Mouse (Mus musculus) MEL (cell line): ENCODE measurements around the gene Meaf6. TPM values are rescaled to one million over a fixed set of nuclear protein-coding genes. Genes with fewer than 3 reads are reported as not detected.

Experiments
- DNase-seq: peaks from one replicate; pipeline ENCODE4 v3.0.0; 2011; ENCODE audit warnings: low read depth, low spot score
- H3K27ac ChIP-seq: 2 replicates; pipeline ENCODE4 v1.5.1; 2012; ENCODE audit warnings: low read depth, mild to moderate bottlenecking, control low read depth, low read length, moderate library complexity; ENCODE audit not compliant: control insufficient read depth
- H3K27me3 ChIP-seq, 2 experiments: fragments of 150-350 bp in 1 of 2; sonication (generic) in 1 of 2; 2 replicates each; pipeline ENCODE4 v1.6.1; 2012; ENCODE audit warnings: low read length in 2 of 2, mild to moderate bottlenecking in 2 of 2, improper control_type of control experiment in 1 of 2, moderate library complexity in 1 of 2; ENCODE audit not compliant: insufficient read depth in 2 of 2, control insufficient read depth in 1 of 2
- H3K36me3 ChIP-seq, 2 experiments: 2 replicates each; pipeline ENCODE4 v1.6.1; 2012 to 2014; ENCODE audit warnings: low read length in 2 of 2, improper control_type of control experiment in 1 of 2, inconsistent platforms in 1 of 2, mild to moderate bottlenecking in 1 of 2; ENCODE audit not compliant: insufficient read depth in 2 of 2, control insufficient read depth in 1 of 2
- H3K4me1 ChIP-seq, 2 experiments: fragments of 150-350 bp in 1 of 2; sonication (generic) in 1 of 2; 2 replicates each; pipeline ENCODE4 v1.6.1; 2012; ENCODE audit warnings: low read length in 2 of 2, improper control_type of control experiment in 1 of 2, mild to moderate bottlenecking in 1 of 2; ENCODE audit not compliant: insufficient read depth in 2 of 2, control insufficient read depth in 1 of 2
- H3K4me3 ChIP-seq, 2 experiments: fragments of 150-350 bp in 1 of 2; sonication (generic) in 1 of 2; 2 replicates each; pipeline ENCODE4 v1.5.1; 2012; ENCODE audit warnings: low read depth in 2 of 2, low read length in 2 of 2, mild to moderate bottlenecking in 2 of 2, moderate library complexity in 2 of 2, control low read depth in 1 of 2, improper control_type of control experiment in 1 of 2; ENCODE audit not compliant: control insufficient read depth in 1 of 2, insufficient read depth in 1 of 2
- H3K79me2 ChIP-seq: 2 replicates; pipeline ENCODE4 v1.6.1; 2012; ENCODE audit warnings: mild to moderate bottlenecking, low read length, moderate library complexity; ENCODE audit not compliant: control insufficient read depth, poor library complexity, insufficient read depth
- H3K9ac ChIP-seq: 2 replicates; pipeline ENCODE4 v1.6.1; 2012; ENCODE audit warnings: low read depth, mild to moderate bottlenecking, control low read depth, low read length, moderate library complexity; ENCODE audit not compliant: control insufficient read depth, poor library complexity, severe bottlenecking
- H3K9me3 ChIP-seq: fragments of 150-350 bp; sonication (generic); replicated peaks from 2 replicates; pipeline ENCODE4 v1.6.1; 2012; ENCODE audit warnings: mild to moderate bottlenecking, low read length, improper control_type of control experiment, moderate library complexity; ENCODE audit not compliant: insufficient read depth
- CTCF ChIP-seq, 3 experiments: IDR thresholded peaks in 2 of 3; conservative IDR thresholded peaks in 1 of 3; 2 replicates each; pipeline ENCODE4 v1.5.1; 2011 to 2012; ENCODE audit warnings: low read length in 3 of 3, low read depth in 2 of 3, mild to moderate bottlenecking in 2 of 3, improper control_type of control experiment in 1 of 3, inconsistent platforms in 1 of 3, mixed read lengths in 1 of 3, moderate library complexity in 1 of 3; ENCODE audit not compliant: control insufficient read depth in 1 of 3, insufficient read depth in 1 of 3, poor library complexity in 1 of 3, severe bottlenecking in 1 of 3
- E2F4 ChIP-seq: IDR thresholded peaks from 2 replicates; pipeline ENCODE4 v1.6.1; 2011; ENCODE audit warnings: low read depth, low read length, improper control_type of control experiment, borderline replicate concordance
- ELF1 ChIP-seq: IDR thresholded peaks from 2 replicates; pipeline ENCODE4 v1.6.1; 2014; ENCODE audit warnings: low read depth, mild to moderate bottlenecking, inconsistent platforms, low read length, improper control_type of control experiment, moderate library complexity
- ETS1 ChIP-seq: IDR thresholded peaks from 2 replicates; pipeline ENCODE4 v1.6.1; 2012; ENCODE audit warnings: low read depth, mild to moderate bottlenecking, inconsistent platforms, low read length, improper control_type of control experiment, moderate library complexity
- HCFC1 ChIP-seq: IDR thresholded peaks from 2 replicates; pipeline ENCODE4 v1.6.1; 2012; ENCODE audit warnings: low read depth, mild to moderate bottlenecking, inconsistent platforms, low read length, improper control_type of control experiment, moderate library complexity
- KAT2A ChIP-seq: conservative IDR thresholded peaks from 2 replicates; pipeline ENCODE4 v1.6.1; 2012; ENCODE audit warnings: low read depth, low read length, improper control_type of control experiment, inconsistent platforms
- MAX ChIP-seq: IDR thresholded peaks from 2 replicates; pipeline ENCODE4 v1.6.1; 2011; ENCODE audit warnings: low read length, improper control_type of control experiment
- MEF2A ChIP-seq: IDR thresholded peaks from 2 replicates; pipeline ENCODE4 v1.6.1; 2014; ENCODE audit warnings: low read depth, mild to moderate bottlenecking, inconsistent platforms, low read length, improper control_type of control experiment; ENCODE audit not compliant: poor library complexity, insufficient replicate concordance, severe bottlenecking; ENCODE audit errors: extremely low read depth
- MYB ChIP-seq: IDR thresholded peaks from 2 replicates; pipeline ENCODE4 v1.6.1; 2011; ENCODE audit warnings: mild to moderate bottlenecking, low read depth, low read length, improper control_type of control experiment
- NELFE ChIP-seq: IDR thresholded peaks from 2 replicates; pipeline ENCODE4 v1.6.1; 2011; ENCODE audit warnings: low read depth, low read length, improper control_type of control experiment
- POLR2AphosphoS5 ChIP-seq: IDR thresholded peaks from 2 replicates; pipeline ENCODE4 v1.6.1; 2012; ENCODE audit warnings: low read depth, borderline replicate concordance, mild to moderate bottlenecking, inconsistent platforms, low read length, moderate library complexity, mixed read lengths
- RAD21 ChIP-seq: IDR thresholded peaks from 2 replicates; pipeline ENCODE4 v1.6.1; 2011; ENCODE audit warnings: mild to moderate bottlenecking, low read depth, low read length, improper control_type of control experiment
- RCOR1 ChIP-seq: IDR thresholded peaks from 2 replicates; pipeline ENCODE4 v1.6.1; 2012; ENCODE audit warnings: low read depth, mild to moderate bottlenecking, inconsistent platforms, low read length, improper control_type of control experiment
- SIN3A ChIP-seq: IDR thresholded peaks from 2 replicates; pipeline ENCODE4 v1.6.1; 2012; ENCODE audit warnings: low read length, improper control_type of control experiment, inconsistent platforms
- SMC3 ChIP-seq: IDR thresholded peaks from 2 replicates; pipeline ENCODE4 v1.6.1; 2011; ENCODE audit warnings: low read depth, low read length, improper control_type of control experiment
- TAL1 ChIP-seq: IDR thresholded peaks from 2 replicates; pipeline ENCODE4 v1.6.1; 2012; ENCODE audit warnings: mild to moderate bottlenecking, inconsistent platforms, low read length, moderate library complexity, mixed read lengths
- TBP ChIP-seq: IDR thresholded peaks from 2 replicates; pipeline ENCODE4 v1.8.0; 2011; ENCODE audit warnings: low read depth, low read length, improper control_type of control experiment
- USF1 ChIP-seq: IDR thresholded peaks from 2 replicates; pipeline ENCODE4 v1.6.1; 2014; ENCODE audit warnings: low read depth, mild to moderate bottlenecking, inconsistent platforms, low read length, improper control_type of control experiment, moderate library complexity
- USF2 ChIP-seq, 2 experiments: IDR thresholded peaks; 2 replicates each; pipeline ENCODE4 v1.6.1; 2011 to 2012; ENCODE audit warnings: improper control_type of control experiment in 2 of 2, low read length in 2 of 2, borderline replicate concordance in 1 of 2, inconsistent platforms in 1 of 2, low read depth in 1 of 2, mild to moderate bottlenecking in 1 of 2; ENCODE audit not compliant: insufficient read depth in 1 of 2
- ZKSCAN1 ChIP-seq: IDR thresholded peaks from 2 replicates; pipeline ENCODE4 v1.6.1; 2012; ENCODE audit warnings: low read depth, mild to moderate bottlenecking, inconsistent platforms, low read length, improper control_type of control experiment, moderate library complexity
- ZMIZ1 ChIP-seq: IDR thresholded peaks from 2 replicates; pipeline ENCODE4 v1.6.1; 2012; ENCODE audit warnings: low read depth, mild to moderate bottlenecking, inconsistent platforms, low read length, improper control_type of control experiment, moderate library complexity
- polyA plus RNA-seq, 2 experiments: library from polyadenylated mRNA; stranded (reverse) in 1 of 2; unstranded in 1 of 2; fragments of >175 nt in 1 of 2; fragments of >200 nt in 1 of 2; gene quantifications; 2 replicates each; pipeline versions ENCODE4 v1.2.1 to v1.2.4; 2012; ENCODE audit warnings: low replicate concordance in 2 of 2, low read depth in 1 of 2; ENCODE audit not compliant: insufficient read length in 2 of 2, insufficient read depth in 1 of 2, missing spikeins in 1 of 2
- total RNA-seq: library from RNA; depleted of rRNA; stranded (reverse); fragments of 300-350 nt; gene quantifications from 2 replicates; pipeline ENCODE4 v1.2.3, GENCODE M21; 2012

Gene Meaf6
- total and polyA plus RNA-seq, 3 experiments: 34.9 to 46.7 TPM; not detected in 1

- no peak for DNase-seq
- H3K9me3 ChIP-seq: no peaks in the 10 kb centered on the region
- no peak overlapping the region for H3K27ac ChIP-seq
- H3K79me2 ChIP-seq: no peaks in the 10 kb centered on the region
- peaks cover 0 to 2% of the 10 kb centered on the region in 2 experiments; a peak in 1 of 4 replicates for H3K36me3 ChIP-seq
- peaks cover 0 to 5% of the 10 kb centered on the region in 2 experiments; a peak in 2 of 4 replicates for H3K4me1 ChIP-seq
- H3K27me3 ChIP-seq: no peaks in the 10 kb centered on the region
- no peak overlapping the region for H3K9ac ChIP-seq
- no peak for TF ChIP-seq ZKSCAN1
- TF ChIP-seq TBP: no peak
- no peak for TF ChIP-seq ZMIZ1
- TF ChIP-seq ELF1: no peak
- no peak overlapping the region for H3K4me3 ChIP-seq
Measured at GRCm38 (mm10) chr4:125135076-125135855, 50.3 kb downstream of the Meaf6 start.

GRCm38 (mm10) chr4:125136303-125136888, 51.5 kb downstream of the Meaf6 start:
- Histone ChIP-seq H3K36me3 (peaks cover 0 to 2% of the 10 kb centered on the region in 2 experiments; a peak in 1 of 4 replicates), H3K27ac (no peak overlapping the region), H3K4me1 (peaks cover 0 to 5% of the 10 kb centered on the region in 2 experiments; a peak in 2 of 4 replicates), H3K27me3 (no peaks in the 10 kb centered on the region), H3K9me3 (no peaks in the 10 kb centered on the region), H3K9ac (no peak overlapping the region), H3K4me3 (no peak overlapping the region), H3K79me2 (no peaks in the 10 kb centered on the region)
- TF ChIP-seq TAL1: no peak
- no peak for TF ChIP-seq SIN3A
- TF ChIP-seq ELF1: no peak
- TF ChIP-seq RCOR1: no peak
- DNase-seq: no peak

- H3K4me1 ChIP-seq: no peaks in the 10 kb centered on the region
- no peak overlapping the region for H3K9ac ChIP-seq
- no peak overlapping the region for H3K27ac ChIP-seq
- TF ChIP-seq POLR2AphosphoS5 (no peak), RAD21 (no peak), MAX (no peak), TBP (no peak), HCFC1 (no peak), TAL1 (no peak), SMC3 (no peak), RCOR1 (no peak), MYB (no peak), NELFE (no peak), E2F4 (no peak), ZMIZ1 (no peak), ETS1 (no peak), CTCF (IDR thresholded peaks at IDR 0.05 in 2 of 3, conservative IDR thresholded peaks at IDR 0.05 in 1 of 3; ENCODE audit: control insufficient read depth in 1 of 3, insufficient read depth in 1 of 3, low read depth in 2 of 3, low read length in 3 of 3, poor library complexity in 1 of 3, severe bottlenecking in 1 of 3) (no peak), KAT2A (no peak), USF2 (IDR thresholded peaks at IDR 0.05; ENCODE audit: borderline replicate concordance in 1 of 2, insufficient read depth in 1 of 2, low read depth in 1 of 2, low read length in 2 of 2) (no peak), USF1 (no peak), MEF2A (no peak)
- no peaks in the 10 kb centered on the region for H3K9me3 ChIP-seq
- no peaks in the 10 kb centered on the region for H3K79me2 ChIP-seq
- H3K27me3 ChIP-seq: no peaks in the 10 kb centered on the region
- H3K36me3 ChIP-seq: no peaks in the 10 kb centered on the region
- H3K4me3 ChIP-seq: no peak overlapping the region
- DNase-seq: no peak
Measured at GRCm38 (mm10) chr4:125138321-125138720, 53.4 kb downstream of the Meaf6 start.
